Mouse (Mus musculus) liver, adult 2 months (tissue): ENCODE data around the gene Ttll5. TPM values are rescaled to one million over a fixed set of nuclear protein-coding genes. Genes with fewer than 3 reads are reported as not detected.

Source experiments
- DNase-seq: peaks from one replicate; pipeline ENCODE4 v3.0.0-alpha.2; 2011; ENCODE audit warnings: low read depth, low spot score; ENCODE audit errors: extremely low read depth
- H3K27ac ChIP-seq: fragments of 200-500 bp; replicated peaks from 2 replicates; pipeline ENCODE4 v1.5.1; 2012; ENCODE audit warnings: low read depth, mild to moderate bottlenecking, control low read depth, inconsistent platforms, low read length; ENCODE audit not compliant: insufficient read depth
- H3K27me3 ChIP-seq: fragments of 200-500 bp; 2 replicates; pipeline ENCODE4 v1.6.1; 2012; ENCODE audit warnings: mild to moderate bottlenecking, moderate library complexity, low read length, inconsistent platforms; ENCODE audit not compliant: control insufficient read depth, insufficient read depth
- H3K36me3 ChIP-seq: fragments of 200-500 bp; 2 replicates; pipeline ENCODE4 v1.6.1; 2012; ENCODE audit warnings: low read length, inconsistent platforms; ENCODE audit not compliant: control insufficient read depth, insufficient read depth
- H3K4me1 ChIP-seq: fragments of 200-500 bp; 2 replicates; pipeline ENCODE4 v1.6.1; 2011; ENCODE audit warnings: low read length; ENCODE audit not compliant: control insufficient read depth, insufficient read depth
- H3K4me3 ChIP-seq: fragments of 200-500 bp; 2 replicates; pipeline ENCODE4 v1.5.1; 2011; ENCODE audit warnings: low read depth, mild to moderate bottlenecking, control low read depth, low read length, moderate library complexity; ENCODE audit not compliant: insufficient read depth
- H3K79me2 ChIP-seq: fragments of 200-500 bp; 2 replicates; pipeline ENCODE4 v1.6.1; 2012; ENCODE audit warnings: inconsistent platforms, mild to moderate bottlenecking, low read length, moderate library complexity; ENCODE audit not compliant: control insufficient read depth, insufficient read depth
- H3K9ac ChIP-seq: fragments of 200-500 bp; 2 replicates; pipeline ENCODE4 v1.6.1; 2012; ENCODE audit warnings: low read depth, mild to moderate bottlenecking, control low read depth, inconsistent platforms, low read length
- CTCF ChIP-seq: fragments of 200-500 bp; IDR thresholded peaks from 2 replicates; pipeline ENCODE4 v1.5.1; 2011; ENCODE audit warnings: low read depth, low read length, control low read depth
- POLR2A ChIP-seq: fragments of 200-500 bp; IDR thresholded peaks from 2 replicates; pipeline ENCODE4 v1.6.1; 2011; ENCODE audit warnings: low read length, control low read depth; ENCODE audit not compliant: insufficient read depth; ENCODE audit errors: extremely low read depth
- WGBS: fragments of 180-500 bp; shearing (Covaris S2); methylation state at CpG from one replicate; pipeline ENCODE4 v1.1.7; 2018; 5-methylcytosine and 5-hydroxymethylcytosine counted together
- polyA plus RNA-seq: library from polyadenylated mRNA; depleted of rRNA; stranded (reverse); fragments of >200 nt; gene quantifications from 2 replicates; pipeline ENCODE4 v1.2.3, GENCODE M21; 2012
- total RNA-seq: library from RNA; depleted of rRNA; stranded (reverse); fragments of >200 nt; gene quantifications from 2 replicates; pipeline ENCODE4 v1.2.3, GENCODE M21; 2014

Gene Ttll5
- total and polyA plus RNA-seq, 2 experiments, result 7.6 to 13.1 TPM

DNA sequence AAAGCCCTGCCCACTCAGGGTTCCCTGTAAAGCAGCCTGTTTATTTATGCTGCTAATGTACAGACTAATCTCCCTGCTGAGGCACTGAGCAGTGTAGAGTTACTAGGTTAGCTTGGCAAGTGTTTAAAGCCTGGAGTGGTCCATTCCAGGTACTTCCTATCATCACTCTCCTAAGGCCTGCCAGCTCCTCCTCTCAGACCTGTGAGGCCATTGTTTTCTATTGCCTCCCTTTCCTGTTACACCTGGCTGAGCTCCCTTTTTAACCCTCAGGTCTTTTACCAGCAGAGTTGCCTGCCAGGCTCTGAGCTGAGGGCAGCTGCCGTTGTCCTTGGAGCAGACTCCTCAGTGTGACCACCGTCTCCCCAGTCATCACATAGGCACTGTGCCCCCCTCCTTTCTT is 146.3 kb downstream of the Ttll5 start:
- H3K36me3 ChIP-seq, result no peaks in the 10 kb centered on the region
- no peaks in the 10 kb centered on the region for H3K4me1 ChIP-seq
- no peak overlapping the region for H3K27ac ChIP-seq
- no peaks in the 10 kb centered on the region for H3K27me3 ChIP-seq
- no peaks in the 10 kb centered on the region for H3K79me2 ChIP-seq
- TF ChIP-seq POLR2A (no peak), CTCF (no peak)
- no peak for DNase-seq
- 95% methylated on average over 2 of the region's 2 CpGs for WGBS
- H3K4me3 ChIP-seq, result no peak overlapping the region
- H3K9ac ChIP-seq, result no peak overlapping the region

DNA sequence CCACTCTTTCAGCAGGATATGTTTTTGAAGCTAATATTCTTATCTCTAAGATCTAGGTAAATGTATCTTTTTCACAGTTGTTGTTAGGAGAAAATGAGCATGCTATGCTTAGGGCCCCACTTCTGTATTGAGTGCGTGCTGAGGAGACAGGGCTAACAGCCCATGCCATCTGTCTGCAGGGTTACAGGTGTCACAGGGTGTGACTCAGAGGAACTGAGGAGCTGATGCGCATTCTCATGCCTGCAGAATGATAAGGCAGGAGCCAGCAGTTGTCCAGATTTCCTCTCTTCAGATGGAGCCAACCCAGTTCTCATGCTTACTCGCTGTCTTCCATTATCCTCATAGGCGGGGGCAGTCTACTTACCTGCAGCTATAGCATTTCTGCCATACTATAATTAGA is 147.2 kb downstream of the Ttll5 start:
- TF ChIP-seq CTCF (no peak), POLR2A (no peak)
- 89% methylated on average over 4 of the region's 4 CpGs for WGBS
- H3K79me2 ChIP-seq, result no peaks in the 10 kb centered on the region
- H3K27ac ChIP-seq, result no peak overlapping the region
- H3K27me3 ChIP-seq, result no peaks in the 10 kb centered on the region
- no peak overlapping the region for H3K4me3 ChIP-seq
- no peaks in the 10 kb centered on the region for H3K4me1 ChIP-seq
- DNase-seq, result no peak
- no peaks in the 10 kb centered on the region for H3K36me3 ChIP-seq
- no peak overlapping the region for H3K9ac ChIP-seq

DNA sequence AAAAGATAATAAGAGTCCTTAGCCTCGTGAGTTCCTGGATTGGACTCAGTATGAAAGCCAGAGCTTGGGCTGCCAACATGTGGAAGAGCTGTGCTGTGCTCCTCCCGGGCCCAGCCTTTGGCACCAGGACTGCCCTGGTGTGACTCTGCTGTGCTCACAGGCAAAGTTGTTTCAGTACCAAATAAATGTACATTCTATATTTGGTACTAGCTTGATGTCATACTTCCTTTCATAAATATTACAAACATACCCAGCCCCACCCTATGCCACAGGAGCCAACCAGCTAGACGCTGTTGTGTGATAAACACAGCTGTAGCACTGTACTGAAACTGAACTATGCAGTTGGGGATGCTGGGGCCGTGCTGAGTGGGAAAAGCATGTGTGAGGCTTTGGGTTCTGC is 149.1 kb downstream of the Ttll5 start:
- H3K4me1 ChIP-seq, result no peaks in the 10 kb centered on the region
- no peaks in the 10 kb centered on the region for H3K36me3 ChIP-seq
- TF ChIP-seq CTCF, result no peak
- TF ChIP-seq POLR2A, result no peak
- H3K79me2 ChIP-seq, result no peaks in the 10 kb centered on the region
- 65% methylated on average over 4 of the region's 4 CpGs for WGBS
- no peak for DNase-seq
- H3K9ac ChIP-seq, result no peak overlapping the region
- H3K27ac ChIP-seq, result no peak overlapping the region
- H3K27me3 ChIP-seq, result no peaks in the 10 kb centered on the region
- no peak overlapping the region for H3K4me3 ChIP-seq

DNA sequence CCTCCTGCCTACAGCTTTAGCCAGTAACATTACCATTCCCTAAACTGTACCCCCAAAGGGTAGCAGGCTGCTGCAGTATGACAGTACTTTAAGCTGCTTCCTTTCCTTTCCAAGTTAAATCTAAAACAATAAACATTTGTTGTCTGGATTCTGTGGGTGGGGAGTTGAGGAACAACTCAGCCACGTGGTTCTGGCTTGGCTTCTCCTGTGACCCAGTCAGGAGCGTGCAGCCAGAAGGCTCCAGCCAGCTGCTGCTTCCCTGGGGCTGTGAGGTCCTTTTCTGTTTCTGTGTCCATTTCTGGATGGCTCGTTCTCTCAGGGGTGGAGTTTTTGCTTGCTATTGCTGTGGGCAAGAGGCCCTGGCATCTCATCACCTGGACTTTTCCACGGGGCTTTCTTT is 149.6 kb downstream of the Ttll5 start:
- H3K9ac ChIP-seq, result no peak overlapping the region
- TF ChIP-seq POLR2A, result no peak
- TF ChIP-seq CTCF, result no peak
- DNase-seq, result no peak
- H3K36me3 ChIP-seq, result no peaks in the 10 kb centered on the region
- no peaks in the 10 kb centered on the region for H3K27me3 ChIP-seq
- H3K4me1 ChIP-seq, result no peaks in the 10 kb centered on the region
- no peak overlapping the region for H3K27ac ChIP-seq
- H3K79me2 ChIP-seq, result no peaks in the 10 kb centered on the region
- H3K4me3 ChIP-seq, result no peak overlapping the region
- 67% methylated on average over 4 of the region's 4 CpGs for WGBS

DNA sequence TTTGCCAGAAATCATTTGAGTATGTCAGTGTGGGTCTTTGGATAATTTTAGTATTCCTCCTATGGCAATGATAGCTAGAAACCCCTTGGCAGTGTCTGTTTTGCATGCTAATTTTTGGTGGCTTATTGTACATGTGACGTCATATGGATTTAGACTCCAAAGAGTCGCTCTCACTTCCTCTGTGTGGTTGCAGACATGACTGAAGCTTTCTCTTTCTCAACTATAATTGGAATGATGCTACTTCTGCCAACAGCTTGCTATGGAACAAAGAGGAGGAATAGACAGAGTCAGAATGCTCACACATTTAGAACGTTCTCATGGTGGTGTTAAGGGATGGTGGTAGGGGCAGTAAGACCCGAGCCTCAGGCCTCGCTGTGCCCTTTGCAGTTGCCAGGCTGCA is 155.5 kb downstream of the Ttll5 start:
- Histone ChIP-seq H3K27me3 (no peaks in the 10 kb centered on the region), H3K27ac (0 out of 2 replicates have a peak overlapping the region, but pooled peaks have one; percentile 38), H3K4me1 (no peaks in the 10 kb centered on the region), H3K36me3 (no peaks in the 10 kb centered on the region), H3K9ac (no peak overlapping the region), H3K79me2 (no peaks in the 10 kb centered on the region), H3K4me3 (no peak overlapping the region)
- WGBS, result 91% methylated on average over 5 of the region's 5 CpGs
- peak; percentile 33 for DNase-seq
- no peak for TF ChIP-seq CTCF
- TF ChIP-seq POLR2A, result no peak

DNA sequence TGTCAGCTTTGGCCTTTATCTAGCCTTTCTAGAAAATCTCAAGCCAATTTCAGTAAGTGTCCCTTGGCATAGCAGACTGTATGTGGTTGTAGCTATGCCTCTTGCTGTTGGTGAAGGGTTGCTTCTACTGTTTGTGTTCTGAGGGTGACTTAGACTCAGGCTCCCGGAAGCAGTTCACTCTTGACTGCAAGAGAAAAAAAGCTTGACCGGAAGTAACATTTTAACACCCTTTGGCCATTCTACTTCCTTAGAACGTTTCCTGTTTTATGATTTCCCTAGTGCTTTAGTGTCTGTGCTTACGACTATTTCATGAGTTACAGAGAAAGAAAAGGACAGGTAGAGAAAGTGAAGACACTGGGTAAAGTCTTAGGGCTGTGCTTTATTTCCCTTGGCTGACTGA is 161.1 kb downstream of the Ttll5 start:
- TF ChIP-seq POLR2A (no peak), CTCF (no peak)
- H3K27ac ChIP-seq, result no peak overlapping the region
- WGBS, result 72% methylated on average over 4 of the region's 4 CpGs

More for the DNA sequence above, 161.1 kb downstream of the Ttll5 start:
- no peaks in the 10 kb centered on the region for H3K4me1 ChIP-seq
- no peak overlapping the region for H3K4me3 ChIP-seq
- no peaks in the 10 kb centered on the region for H3K79me2 ChIP-seq
- no peaks in the 10 kb centered on the region; the same call in 1 of the 2 replicates for H3K36me3 ChIP-seq
- H3K27me3 ChIP-seq, result no peaks in the 10 kb centered on the region
- DNase-seq, result no peak
- no peak overlapping the region for H3K9ac ChIP-seq
